Mouse (Mus musculus): Measurements from ENCODE around the gene St8sia6.

DNA sequence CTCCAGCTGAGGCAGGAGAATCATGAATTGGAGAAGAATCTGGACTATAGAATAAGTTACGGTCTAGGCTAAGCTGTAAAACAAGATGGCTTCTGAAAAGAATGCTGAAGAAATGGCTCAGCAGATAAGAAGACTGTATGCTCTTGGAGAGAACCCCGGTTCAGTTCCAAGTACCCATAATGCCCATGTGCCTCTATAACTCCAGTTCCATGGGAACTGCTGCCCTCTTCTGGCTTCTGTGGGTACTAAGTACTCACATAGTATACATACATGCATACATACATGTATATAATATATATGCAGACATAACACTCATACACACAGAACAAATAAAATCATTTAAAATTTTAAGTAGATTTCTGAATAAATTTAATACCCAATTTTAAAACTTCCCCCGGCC lies 12.3 kb upstream of the St8sia6 start:
- TF ChIP-seq CTCF (IDR thresholded peaks at IDR 0.05; ENCODE audit: low read depth, low read length) (no peak), POLR2A (IDR thresholded peaks at IDR 0.05; ENCODE audit: insufficient read depth, low read length) (no peak), EP300 (IDR thresholded peaks at IDR 0.05; ENCODE audit: insufficient read depth, low read depth, low read length) (no peak)
